Mouse (Mus musculus) lung, adult 10 weeks (tissue): Measurements from ENCODE around the gene G6pc2. TPM values are rescaled to one million over a fixed set of nuclear protein-coding genes. Genes with fewer than 3 reads are reported as not detected.

Experiments used
- polyA plus RNA-seq: library from polyadenylated mRNA; stranded (reverse); fragments of 350-450 nt; fragmentation: Illumina TruSeq; extraction: RNeasy Lipid Tissue Mini Kit (QIAGEN cat#74804); gene quantifications from one replicate; pipeline ENCODE4 v1.2.3, GENCODE M21; 2014; ENCODE audit warnings: low read depth, low replicate concordance; ENCODE audit not compliant: insufficient read depth

G6pc2 gene
- not detected for polyA plus RNA-seq

DNA sequence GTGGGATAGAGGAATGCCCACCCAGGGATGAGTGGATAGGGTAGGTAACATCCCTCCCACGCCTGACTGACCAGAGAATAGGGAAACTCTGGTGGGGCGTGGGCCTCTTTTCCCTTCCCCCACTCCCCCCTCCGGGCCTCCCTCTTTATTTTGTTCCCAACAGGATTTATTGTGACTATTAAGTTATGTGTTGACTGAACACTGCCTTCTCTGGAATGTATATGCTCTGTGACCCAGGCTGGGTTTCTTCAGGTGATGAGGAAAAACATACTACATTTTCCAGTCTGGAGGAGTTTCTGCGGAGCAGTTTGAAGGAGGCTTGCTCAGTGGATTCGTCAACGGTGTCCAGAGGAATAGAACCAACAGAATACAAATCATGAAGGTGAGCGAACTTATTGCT lies at the start of gene G6pc2:
Gene G6pc2 (plus strand): TSS at position 301 of the 400 bp plus-strand sequence.

GRCm38 (mm10) chr2:69205791-69206351 lies 5.0 kb upstream of the G6pc2 start, which contains the start of gene Spc25:
Spc25 (minus strand) TSS chr2:69206194.

Other genes with a start within 250 kb of the G6pc2 start
- 45.9 TPM for gene Nostrin, start 75.3 kb upstream of the G6pc2 start, polyA plus RNA-seq
- 1.8 TPM for gene Spc25, start 4.9 kb upstream of the G6pc2 start, polyA plus RNA-seq
- not detected for gene Abcb11, start 131.5 kb downstream of the G6pc2 start, polyA plus RNA-seq
- gene Dhrs9, start 169.4 kb downstream of the G6pc2 start, polyA plus RNA-seq: 0.35 TPM